Mouse (Mus musculus): ENCODE measurements around the gene Gm37240.
"Not testable (repeated sequence)": the region's sequence is repeated elsewhere in the genome, so short reads cannot be mapped to it uniquely, and the experiment has no call there.

The Gm37240 gene

GRCm38 (mm10) chr3:85887239-85887827 is at the start of gene Gm37240, which contains the start of gene Glt28d2:
Gene Gm37240, minus strand, starts transcription at chr3:85887518.
Gene Glt28d2, minus strand, starts transcription at chr3:85887516.
- peak; percentile 98 for DNase-seq (ENCODE audit: low read depth, low spot score)

- no peak for DNase-seq (ENCODE audit: low read depth, low spot score)
Observed at GRCm38 (mm10) chr3:85933586-85933985, 46.3 kb upstream of the Gm37240 start.

- no peak for DNase-seq (ENCODE audit: low read depth, low spot score)
Observed at GRCm38 (mm10) chr3:85931859-85932258, 44.5 kb upstream of the Gm37240 start.

GRCm38 (mm10) chr3:85930671-85931255 is 43.4 kb upstream of the Gm37240 start:
- no peak for DNase-seq (ENCODE audit: low read depth, low spot score)

GRCm38 (mm10) chr3:85929711-85930110 is 42.4 kb upstream of the Gm37240 start:
- DNase-seq (ENCODE audit: low read depth, low spot score) = no peak

GRCm38 (mm10) chr3:85928140-85928611 is 40.9 kb upstream of the Gm37240 start:
- no peak for DNase-seq (ENCODE audit: low read depth, low spot score)

GRCm38 (mm10) chr3:85927296-85927695 is 40.0 kb upstream of the Gm37240 start:
- DNase-seq (ENCODE audit: low read depth, low spot score) = no peak

GRCm38 (mm10) chr3:85923954-85924945 is 36.9 kb upstream of the Gm37240 start:
- DNase-seq (ENCODE audit: low read depth, low spot score) = peak; percentile 87

- DNase-seq (ENCODE audit: low read depth, low spot score) = no peak
Observed at GRCm38 (mm10) chr3:85923343-85923742, 36.0 kb upstream of the Gm37240 start.

- no peak for DNase-seq (ENCODE audit: low read depth, low spot score)
Observed at GRCm38 (mm10) chr3:85922331-85922730, 35.0 kb upstream of the Gm37240 start.

- not testable (repeated sequence) for DNase-seq (ENCODE audit: low read depth, low spot score)
Observed at GRCm38 (mm10) chr3:85920671-85921070, 33.4 kb upstream of the Gm37240 start.

- peak; percentile 61 for DNase-seq (ENCODE audit: low read depth, low spot score)
Observed at GRCm38 (mm10) chr3:85917600-85917999, 30.3 kb upstream of the Gm37240 start.

GRCm38 (mm10) chr3:85914806-85915205 is 27.5 kb upstream of the Gm37240 start:
- no peak for DNase-seq (ENCODE audit: low read depth, low spot score)

- DNase-seq (ENCODE audit: low read depth, low spot score) = no peak
Observed at GRCm38 (mm10) chr3:85907136-85907535, 19.8 kb upstream of the Gm37240 start.

GRCm38 (mm10) chr3:85904371-85904770 is 17.1 kb upstream of the Gm37240 start:
- no peak for DNase-seq (ENCODE audit: low read depth, low spot score)

GRCm38 (mm10) chr3:85895020-85895419 is 7.7 kb upstream of the Gm37240 start:
- no peak for DNase-seq (ENCODE audit: low read depth, low spot score)

- no peak for DNase-seq (ENCODE audit: low read depth, low spot score)
Observed at GRCm38 (mm10) chr3:85891571-85891970, 4.3 kb upstream of the Gm37240 start.

- DNase-seq (ENCODE audit: low read depth, low spot score) = peak; percentile 39
Observed at GRCm38 (mm10) chr3:85888221-85888671, 928 bp upstream of the Gm37240 start.

- no peak for DNase-seq (ENCODE audit: low read depth, low spot score)
Observed at GRCm38 (mm10) chr3:85886636-85887238, 581 bp downstream of the Gm37240 start.

- DNase-seq (ENCODE audit: low read depth, low spot score) = no peak
Observed at GRCm38 (mm10) chr3:85885906-85886305, 1.4 kb downstream of the Gm37240 start.

- DNase-seq (ENCODE audit: low read depth, low spot score) = peak; percentile 30
Observed at GRCm38 (mm10) chr3:85880687-85881086, 6.6 kb downstream of the Gm37240 start.

- DNase-seq (ENCODE audit: low read depth, low spot score) = no peak
Observed at GRCm38 (mm10) chr3:85880068-85880467, 7.2 kb downstream of the Gm37240 start.

Measured in ZHBTc4 (cell line).